Comparison of ENCODE assay signal across 17 mouse cellular contexts in the genomic region with DNA sequence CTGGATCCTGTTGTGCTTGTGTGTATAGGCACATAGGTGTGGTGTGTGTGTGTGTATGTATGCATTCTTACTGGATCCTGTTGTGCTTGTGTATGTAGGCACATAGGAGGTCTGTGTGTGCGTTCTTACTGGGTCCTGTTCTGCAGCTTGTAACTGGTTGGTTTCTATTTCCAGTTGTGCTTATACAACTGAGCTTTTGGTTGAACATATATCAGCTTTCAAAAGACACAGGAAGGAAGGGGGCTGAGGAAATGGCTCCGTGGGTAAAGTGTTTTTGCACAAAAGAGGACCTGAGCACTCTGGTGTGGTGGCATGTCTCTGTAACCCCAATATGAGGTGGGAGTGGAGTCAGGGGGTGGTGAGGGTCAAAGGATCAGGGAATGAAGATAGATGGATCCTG. TPM values are rescaled to one million over a fixed set of nuclear protein-coding genes. Genes with fewer than 3 reads are reported as not detected.
A peak's percentile ranks its signal among the peaks of the same experiment; 100 is the strongest.
DNase-seq lines count a peak whose midpoint lies in the region; ATAC-seq and TF ChIP-seq lines count a peak whose summit lies in the region.
"Had no signal": no experiment of that assay in that cellular context is flagged by ENCODE, and none has a peak within 500 bp of the region (broad histone marks: within the 10 kb centered on the region; RNA-seq: fewer than 3 reads in every experiment).

No protein-coding gene starts in this region.

- WGBS in stomach, embryonic 16.5 days, result 63% methylated on average over 2 of the region's 2 CpGs
- WGBS in stomach, postnatal 0 days, result 58% methylated on average over 2 of the region's 2 CpGs

- H3K27me3 ChIP-seq in stomach, embryonic 16.5 days (ENCODE audit: control insufficient read depth, insufficient read depth, low read length), result no peaks in the 10 kb centered on the region
- no peaks in the 10 kb centered on the region for H3K27me3 ChIP-seq in stomach, postnatal 0 days (ENCODE audit: control insufficient read depth, insufficient read depth, low read length)
- no peaks in the 10 kb centered on the region for H3K27me3 ChIP-seq in CH12.LX (replicated peaks)
- H3K27me3 ChIP-seq: heart, embryonic 15.5 days; limb, embryonic 13.5 days had no signal

- H3K9ac ChIP-seq in stomach, embryonic 16.5 days (ENCODE audit: low read length), result no peak overlapping the region
- H3K9ac ChIP-seq in stomach, postnatal 0 days (ENCODE audit: low read length), result no peak overlapping the region
- H3K9ac ChIP-seq in CH12.LX (ENCODE audit: insufficient read depth, low read depth), result no peak overlapping the region
- H3K9ac ChIP-seq: heart, embryonic 15.5 days; limb, embryonic 13.5 days had no signal

- no peak for ATAC-seq in stomach, embryonic 16.5 days (ENCODE audit: insufficient read depth, low FRiP score)
- ATAC-seq in stomach, postnatal 0 days (ENCODE audit: low FRiP score, low TSS enrichment), result no peak
- ATAC-seq in hematopoietic stem cell, adult 5-6 weeks (replicated peaks in 1 of 2; ENCODE audit: insufficient read depth in 1 of 2, low FRiP score in 2 of 2, low TSS enrichment in 1 of 2, low read depth in 1 of 2, poor library complexity in 2 of 2, severe bottlenecking in 2 of 2), result peak; percentile 5 to 18; a peak in 1 of 4 replicates
- ATAC-seq: midbrain, embryonic 16.5 days had no signal

- H3K4me3 ChIP-seq in stomach, embryonic 16.5 days (replicated peaks; ENCODE audit: low read length), result no peak overlapping the region
- no peak overlapping the region for H3K4me3 ChIP-seq in stomach, postnatal 0 days (ENCODE audit: low read depth, low read length)
- H3K4me3 ChIP-seq in CH12.LX (replicated peaks in 1 of 3; ENCODE audit: low read depth in 2 of 3, low read length in 2 of 3, poor library complexity in 1 of 3), result no peak overlapping the region
- H3K4me3 ChIP-seq: embryonic facial prominence, embryonic 10.5 days; heart, embryonic 15.5 days; limb, embryonic 13.5 days had no signal

- no peak for TF ChIP-seq CTCF in stomach, postnatal 0 days (IDR thresholded peaks at IDR 0.05; ENCODE audit: low read depth)
- TF ChIP-seq CTCF in CH12.LX (conservative IDR thresholded peaks at IDR 0.05 in 1 of 2, IDR thresholded peaks at IDR 0.05 in 1 of 2; ENCODE audit: low read depth in 2 of 2, low read length in 2 of 2), result no peak

- peak overlapping the region; percentile 15; the same call in 1 of the 2 replicates for H3K27ac ChIP-seq in stomach, embryonic 16.5 days (ENCODE audit: low read length)
- no peak overlapping the region for H3K27ac ChIP-seq in stomach, postnatal 0 days (replicated peaks)
- 0 out of 2 replicates have a peak overlapping the region, but pooled peaks have one; percentile 2 for H3K27ac ChIP-seq in CH12.LX (ENCODE audit: insufficient read depth, low read depth)
- H3K27ac ChIP-seq: embryonic facial prominence, embryonic 10.5 days; limb, embryonic 13.5 days had no signal

- DNase-seq in stomach, postnatal 0 days (ENCODE audit: low spot score), result no peak
- no peak for DNase-seq in CH12.LX (ENCODE audit: extremely low read depth)
- DNase-seq in naive thymus-derived CD4-positive, alpha-beta T cell, adult 2 months (ENCODE audit: low read depth), result peak; percentile 68
- DNase-seq in kidney, postnatal 25 days, result no peak
- no peak for DNase-seq in adrenal gland, adult 8-10 months
- DNase-seq: cerebellum, adult 2 months; heart, adult 18-20 months; heart, postnatal 4 days; lung, adult 2 months; right cerebral cortex, postnatal 25 days had no signal

- no peak for TF ChIP-seq RAD21 in CH12.LX (IDR thresholded peaks at IDR 0.05; ENCODE audit: low read depth, low read length)

- H3K36me3 ChIP-seq in stomach, embryonic 16.5 days (ENCODE audit: control insufficient read depth, insufficient read depth, low read length), result peaks cover 8% of the 10 kb centered on the region
- H3K36me3 ChIP-seq in stomach, postnatal 0 days (ENCODE audit: control insufficient read depth, insufficient read depth, low read length), result peaks cover 15% of the 10 kb centered on the region
- peaks cover 78 to 96% of the 10 kb centered on the region in 2 experiments for H3K36me3 ChIP-seq in CH12.LX (replicated peaks in 1 of 2; ENCODE audit: control insufficient read depth in 1 of 2, insufficient read depth in 1 of 2, low read length in 1 of 2)

- in situ Hi-C loops in CH12.LX (cut with MboI; ENCODE audit: low pct_ligation_motif_present, low pct_unique_long_range_greater_than_20kb, low sequenced_read_pairs), result no loop called here

- H3K4me2 ChIP-seq in stomach, embryonic 16.5 days (ENCODE audit: low read depth, low read length), result no peak overlapping the region
- no peak overlapping the region for H3K4me2 ChIP-seq in stomach, postnatal 0 days (replicated peaks; ENCODE audit: low read depth)
- H3K4me2 ChIP-seq in CH12.LX (ENCODE audit: insufficient read depth, low read depth, poor library complexity, severe bottlenecking), result no peak overlapping the region
- H3K4me2 ChIP-seq: heart, embryonic 15.5 days; limb, embryonic 13.5 days had no signal

- TF ChIP-seq POLR2A in CH12.LX (IDR thresholded peaks at IDR 0.05; ENCODE audit: low read depth, low read length), result no peak

- H3K79me2 ChIP-seq in CH12.LX (replicated peaks; ENCODE audit: control insufficient read depth, extremely low read depth, insufficient read depth, poor library complexity, severe bottlenecking), result no peaks in the 10 kb centered on the region

- dilution Hi-C loops in CH12.LX (cut with MboI; ENCODE audit: extremely low pct_ligation_motif_present, extremely low pct_unique_long_range_greater_than_20kb, low sequenced_read_pairs), result no loop called here

- no peaks in the 10 kb centered on the region for H3K9me3 ChIP-seq in stomach, embryonic 16.5 days (replicated peaks; ENCODE audit: control insufficient read depth, low read length)
- H3K9me3 ChIP-seq in stomach, postnatal 0 days (ENCODE audit: control insufficient read depth, low read length), result no peaks in the 10 kb centered on the region
- H3K9me3 ChIP-seq in CH12.LX (replicated peaks; ENCODE audit: low read length), result peaks cover 4% of the 10 kb centered on the region
- H3K9me3 ChIP-seq: embryonic facial prominence, embryonic 10.5 days; G1E; heart, embryonic 15.5 days; limb, embryonic 13.5 days had no signal

- TF ChIP-seq EP300 in stomach, postnatal 0 days (optimal IDR thresholded peaks at IDR 0.05), result no peak
- no peak for TF ChIP-seq EP300 in CH12.LX (IDR thresholded peaks at IDR 0.05; ENCODE audit: low read length)

- H3K4me1 ChIP-seq in stomach, embryonic 16.5 days (ENCODE audit: control insufficient read depth, insufficient read depth, low read length), result peaks cover 18% of the 10 kb centered on the region; the same call in 1 of the 2 replicates
- H3K4me1 ChIP-seq in stomach, postnatal 0 days (replicated peaks; ENCODE audit: control insufficient read depth, insufficient read depth), result no peaks in the 10 kb centered on the region
- no peaks in the 10 kb centered on the region for H3K4me1 ChIP-seq in CH12.LX (ENCODE audit: control insufficient read depth in 1 of 2, insufficient read depth in 2 of 2)
- H3K4me1 ChIP-seq: limb, embryonic 13.5 days had no signal

TF ChIP-seq in CH12.LX, 34 proteins besides CTCF, POLR2A, EP300 and RAD21:
- no peak for TF ChIP-seq TCF12 (IDR thresholded peaks at IDR 0.05; ENCODE audit: low read depth, low read length)
- no peak for TF ChIP-seq NELFE (IDR thresholded peaks at IDR 0.05; ENCODE audit: low read depth, low read length)
- TF ChIP-seq ZC3H11A (IDR thresholded peaks at IDR 0.05; ENCODE audit: low read depth, low read length), result no peak
- no peak for TF ChIP-seq CHD2 (IDR thresholded peaks at IDR 0.05; ENCODE audit: low read length)
- TF ChIP-seq MAX (IDR thresholded peaks at IDR 0.05; ENCODE audit: low read length), result no peak
- no peak for TF ChIP-seq ZKSCAN1 (IDR thresholded peaks at IDR 0.05; ENCODE audit: borderline replicate concordance, low read depth, low read length)
- no peak for TF ChIP-seq MXI1 (IDR thresholded peaks at IDR 0.05; ENCODE audit: low read depth, low read length)
- TF ChIP-seq SIN3A (IDR thresholded peaks at IDR 0.05; ENCODE audit: low read length), result no peak
- no peak for TF ChIP-seq BHLHE40 (IDR thresholded peaks at IDR 0.05; ENCODE audit: low read depth, low read length)
- TF ChIP-seq ELF1 (IDR thresholded peaks at IDR 0.05; ENCODE audit: low read depth, low read length), result no peak
- no peak for TF ChIP-seq TBP (conservative IDR thresholded peaks at IDR 0.05; ENCODE audit: low read depth, low read length)
- no peak for TF ChIP-seq ZNF384 (IDR thresholded peaks at IDR 0.05; ENCODE audit: low read depth, low read length)
- TF ChIP-seq PAX5 (IDR thresholded peaks at IDR 0.05; ENCODE audit: low read length), result no peak

RNA-seq across cellular contexts. Expression of a gene that starts 24.5 kb away (rescaled TPM):
- polyA plus RNA-seq in stomach, embryonic 16.5 days (2015; fragmentation: Nextera tagmentation; extraction: Ambion mirVana), result 0.40 and 0.46 TPM in 2 replicates
- polyA plus RNA-seq in stomach, postnatal 0 days (2015; fragmentation: Nextera tagmentation; extraction: Ambion mirVana), result 0.36 and 0.38 TPM in 2 replicates
- total RNA-seq in CH12.LX (2012; rRNA removed), result 1.5 and 1.6 TPM in 2 replicates
- 1.4 and 1.7 TPM in 2 replicates for total RNA-seq in CH12.LX (2014; rRNA removed)
- polyA plus RNA-seq in CH12.LX (2012; ENCODE audit: insufficient read length, low read depth), result 3.5 and 4.0 TPM in 2 replicates
- 8.5 and 21.6 TPM in 2 replicates for total RNA-seq in hematopoietic stem cell, adult 5-6 weeks (2017)
- 1 to 10 TPM; 1.5 to 3.5 (median 3.0) TPM for total RNA-seq in adrenal gland, adult 8-10 months (2022)

RNA-seq across cellular contexts. Expression of a gene that starts 57.2 kb away (rescaled TPM):
- 77.4 and 79.4 TPM in 2 replicates for polyA plus RNA-seq in stomach, embryonic 16.5 days (2015; fragmentation: Nextera tagmentation; extraction: Ambion mirVana)
- polyA plus RNA-seq in stomach, postnatal 0 days (2015; fragmentation: Nextera tagmentation; extraction: Ambion mirVana), result 61.9 TPM in 2 replicates
- total RNA-seq in CH12.LX (2012; rRNA removed) (92.1 and 106 TPM in 2 replicates), CH12.LX (2014; rRNA removed) (133 and 147 TPM in 2 replicates)
- polyA plus RNA-seq in CH12.LX (2012; ENCODE audit: insufficient read length, low read depth), result 254 and 256 TPM in 2 replicates
- total RNA-seq in hematopoietic stem cell, adult 5-6 weeks (2017), result 159 and 189 TPM in 2 replicates
- total RNA-seq in adrenal gland, adult 8-10 months (2022), result 100 to 1,000 TPM in 2 of 4 experiments, 10 to 100 TPM in 2; 75.8 to 107 (median 91.5) TPM

Comparison
In these comparisons a context has a peak if more than half of its experiments do, and no peak if none do; other contexts are left out.
1. ATAC-seq: peak in hematopoietic stem cell, adult 5-6 weeks (2 of 2); none in stomach, embryonic 16.5 days (single experiment) and stomach, postnatal 0 days (single experiment).